Mouse (Mus musculus) cortical plate, adult 2 months (tissue): Measurements from ENCODE around the gene Lrrc34. TPM values are rescaled to one million over a fixed set of nuclear protein-coding genes. Genes with fewer than 3 reads are reported as not detected.
A peak's percentile ranks its signal among the peaks of the same experiment; 100 is the strongest.

ENCODE experiments used
- H3K27ac ChIP-seq: fragments of 200-500 bp; 2 replicates; pipeline ENCODE4 v1.5.1; 2012; ENCODE audit warnings: low read length, control low read depth, inconsistent platforms; ENCODE audit not compliant: insufficient read depth
- H3K4me1 ChIP-seq: fragments of 200-500 bp; 2 replicates; pipeline ENCODE4 v1.6.1; 2011; ENCODE audit warnings: low read length; ENCODE audit not compliant: control insufficient read depth, insufficient read depth
- H3K4me3 ChIP-seq: fragments of 200-500 bp; 2 replicates; pipeline ENCODE4 v1.5.1; 2011; ENCODE audit warnings: mild to moderate bottlenecking, low read length, control low read depth; ENCODE audit not compliant: insufficient read depth
- CTCF ChIP-seq: fragments of 200-500 bp; IDR thresholded peaks from 2 replicates; pipeline ENCODE4 v1.5.1; 2011; ENCODE audit warnings: mild to moderate bottlenecking, control low read depth, low read length; ENCODE audit not compliant: insufficient read depth; ENCODE audit errors: extremely low read depth
- POLR2A ChIP-seq: fragments of 200-500 bp; IDR thresholded peaks from 2 replicates; pipeline ENCODE4 v1.6.1; 2011; ENCODE audit warnings: mild to moderate bottlenecking, low read length, control low read depth; ENCODE audit not compliant: insufficient read depth; ENCODE audit errors: extremely low read depth
- polyA plus RNA-seq: library from polyadenylated mRNA; depleted of rRNA; stranded (reverse); fragments of >200 nt; gene quantifications from 2 replicates; pipeline ENCODE4 v1.2.3, GENCODE M21; 2012

The Lrrc34 gene
- polyA plus RNA-seq, 1 experiment = 0.17 TPM

GRCm38 (mm10) chr3:30646761-30647160 lies 908 bp downstream of the Lrrc34 start:
- TF ChIP-seq CTCF (no peak), POLR2A (no peak)
- no peak overlapping the region for H3K4me3 ChIP-seq
- H3K4me1 ChIP-seq = no peaks in the 10 kb centered on the region
- H3K27ac ChIP-seq = no peak overlapping the region

- H3K4me3 ChIP-seq = no peak within 1 kb of the TSS
- TF ChIP-seq POLR2A (no peak), CTCF (no peak)
- no peaks in the 10 kb centered on the region for H3K4me1 ChIP-seq
- H3K27ac ChIP-seq = no peak within 1 kb of the TSS
Observed at GRCm38 (mm10) chr3:30644207-30644606, 3.5 kb downstream of the Lrrc34 start, which contains the start of gene Lrriq4. Gene Lrriq4, plus strand, starts transcription at chr3:30644507.

GRCm38 (mm10) chr3:30635629-30636028 lies 12.0 kb downstream of the Lrrc34 start:
- no peak overlapping the region for H3K4me3 ChIP-seq
- TF ChIP-seq POLR2A (no peak), CTCF (no peak)
- no peaks in the 10 kb centered on the region for H3K4me1 ChIP-seq
- no peak overlapping the region for H3K27ac ChIP-seq

GRCm38 (mm10) chr3:30633681-30634080 lies 14.0 kb downstream of the Lrrc34 start:
- TF ChIP-seq POLR2A = no peak
- no peak for TF ChIP-seq CTCF
- Histone ChIP-seq H3K4me3 (no peak overlapping the region), H3K27ac (no peak overlapping the region), H3K4me1 (no peaks in the 10 kb centered on the region)

DNA sequence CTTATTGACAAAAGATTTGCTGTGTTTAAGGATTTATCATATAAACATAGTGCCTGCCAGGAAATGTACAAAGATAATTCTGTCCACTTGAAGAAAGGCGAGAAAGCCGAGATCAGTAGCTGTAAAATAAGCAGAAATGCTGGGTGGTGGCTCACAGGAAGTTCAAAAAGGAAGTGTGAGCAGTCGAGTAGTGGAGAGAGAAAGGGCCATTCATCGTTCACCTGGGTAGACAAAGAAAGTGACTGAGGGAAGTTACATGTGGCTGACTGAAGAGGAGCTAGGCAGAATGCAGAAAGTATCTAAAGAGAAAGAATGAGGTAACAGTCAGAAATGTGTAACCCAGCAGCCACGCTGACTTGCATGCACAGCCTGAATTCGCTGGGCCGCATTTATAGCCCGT lies 27.5 kb downstream of the Lrrc34 start:
- H3K27ac ChIP-seq = no peak overlapping the region
- TF ChIP-seq POLR2A = no peak
- no peaks in the 10 kb centered on the region for H3K4me1 ChIP-seq
- no peak overlapping the region for H3K4me3 ChIP-seq

GRCm38 (mm10) chr3:30610930-30611329 lies 36.7 kb downstream of the Lrrc34 start:
- no peaks in the 10 kb centered on the region; the same call in 1 of the 2 replicates for H3K4me1 ChIP-seq
- H3K4me3 ChIP-seq = no peak overlapping the region
- TF ChIP-seq POLR2A (no peak), CTCF (no peak)
- H3K27ac ChIP-seq = no peak overlapping the region

DNA sequence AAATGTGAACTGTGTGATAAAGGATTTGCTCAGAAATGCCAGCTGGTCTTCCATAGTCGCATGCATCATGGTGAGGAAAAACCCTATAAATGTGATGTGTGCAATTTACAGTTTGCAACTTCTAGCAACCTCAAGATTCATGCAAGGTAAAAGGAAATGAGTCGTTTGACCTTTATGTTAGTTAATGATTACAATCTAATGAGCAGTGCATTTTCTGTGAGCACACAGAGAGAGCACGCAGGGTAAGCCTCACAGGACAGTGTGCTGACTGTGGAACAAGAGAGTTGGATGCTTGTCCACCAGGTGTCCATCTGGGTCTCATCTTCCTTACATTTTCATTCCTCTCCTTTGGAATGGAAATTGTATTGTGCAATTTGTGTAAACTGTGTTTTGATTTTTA lies 38.7 kb downstream of the Lrrc34 start:
- TF ChIP-seq CTCF (no peak), POLR2A (no peak)
- no peak overlapping the region for H3K27ac ChIP-seq
- no peaks in the 10 kb centered on the region; the same call in 1 of the 2 replicates for H3K4me1 ChIP-seq
- no peak overlapping the region for H3K4me3 ChIP-seq

DNA sequence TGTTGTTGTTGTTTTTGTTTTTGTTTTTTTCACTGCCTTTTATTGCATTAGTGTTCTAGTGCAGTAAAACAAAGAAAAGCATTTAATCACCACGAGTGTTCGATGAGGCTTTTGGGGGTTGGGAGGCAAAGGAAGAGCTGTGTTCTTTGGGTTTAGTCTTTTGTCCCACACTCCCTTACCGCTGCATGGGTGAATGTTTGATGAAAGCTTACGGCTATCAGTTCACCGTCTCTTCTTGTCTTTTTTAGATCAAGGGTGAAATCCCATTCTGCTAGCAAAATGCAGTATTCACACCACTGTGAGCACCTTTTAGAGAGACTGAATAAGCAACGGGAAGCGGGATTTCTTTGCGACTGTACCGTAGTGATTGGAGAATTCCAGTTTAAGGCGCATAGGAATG lies 44.4 kb downstream of the Lrrc34 start:
- Histone ChIP-seq H3K4me3 (peak overlapping the region; percentile 64; the same call in 1 of the 2 replicates), H3K4me1 (no peaks in the 10 kb centered on the region; the same call in 1 of the 2 replicates), H3K27ac (no peak overlapping the region)
- no peak for TF ChIP-seq POLR2A
- TF ChIP-seq CTCF = no peak

- no peak for TF ChIP-seq CTCF
- no peak for TF ChIP-seq POLR2A
- Histone ChIP-seq H3K27ac (peak overlapping the region; percentile 39), H3K4me1 (no peaks in the 10 kb centered on the region; the same call in 1 of the 2 replicates), H3K4me3 (peak overlapping the region; percentile 64)
Observed at GRCm38 (mm10) chr3:30602740-30603098, 45.0 kb downstream of the Lrrc34 start.

DNA sequence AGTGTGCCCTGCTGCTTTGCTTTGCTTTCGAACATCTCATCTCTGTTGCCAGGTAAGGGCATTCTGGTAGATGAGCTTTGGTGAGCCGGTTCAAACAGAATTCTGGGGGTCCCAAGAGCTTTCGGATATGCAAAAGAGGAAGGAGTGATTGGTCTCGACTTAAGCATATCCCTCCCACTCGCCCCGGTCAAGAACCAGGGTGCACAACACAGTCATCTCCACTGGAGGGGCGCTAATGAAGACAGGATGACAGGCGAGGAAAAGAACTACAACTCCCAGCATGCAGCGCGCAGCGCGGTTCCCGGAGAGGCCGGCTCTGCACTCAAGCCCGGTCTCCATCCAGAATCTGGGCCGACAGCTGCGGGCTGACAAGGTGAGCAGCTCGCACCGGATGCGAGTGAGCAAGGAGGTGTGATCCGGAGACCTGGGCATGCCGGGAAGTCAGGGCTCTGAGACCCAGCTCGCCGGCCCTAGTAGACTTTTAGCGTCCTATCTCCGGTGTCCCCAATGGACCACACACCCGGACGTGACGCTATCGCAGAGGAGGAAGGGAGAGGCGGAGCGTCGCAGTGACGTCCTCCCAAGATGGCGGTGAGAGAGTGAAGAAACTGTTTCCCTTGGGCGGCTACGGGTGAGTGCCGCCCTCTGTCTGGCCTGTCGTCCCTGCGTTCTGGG lies 45.5 kb downstream of the Lrrc34 start, which contains the start of gene Mynn:
Mynn (plus strand) TSS at position 1 of the 675 bp plus-strand sequence.
- Histone ChIP-seq H3K4me1 (no peaks in the 10 kb centered on the region), H3K27ac (peak within 1 kb of the TSS; percentile 91), H3K4me3 (peak within 1 kb of the TSS; percentile 64)
- TF ChIP-seq POLR2A = peak; percentile 86
- TF ChIP-seq CTCF = peak; percentile 33; the same call in 1 of the 2 replicates

- no peak for TF ChIP-seq POLR2A
- no peak for TF ChIP-seq CTCF
- peak overlapping the region; percentile 91 for H3K27ac ChIP-seq
- no peaks in the 10 kb centered on the region for H3K4me1 ChIP-seq
- H3K4me3 ChIP-seq = peak overlapping the region; percentile 64
Observed at GRCm38 (mm10) chr3:30601610-30602064, 46.0 kb downstream of the Lrrc34 start.
